Mouse (Mus musculus) kidney, postnatal 4 days (tissue): ENCODE data around the gene Pnma1.

ENCODE experiments used
- DNase-seq, 2 experiments: peaks; one replicate each; pipeline ENCODE4 v3.0.0; 2021; ENCODE audit warnings: mixed read lengths in 2 of 2

The Pnma1 gene

GRCm38 (mm10) chr12:84178052-84178451 is 29.8 kb upstream of the Pnma1 start:
- no peak for DNase-seq

GRCm38 (mm10) chr12:84176886-84177765 is 28.8 kb upstream of the Pnma1 start:
- DNase-seq, result peak in 1 of 2 experiments; percentile 47

- DNase-seq, result peak; percentile 57 to 63
Observed at GRCm38 (mm10) chr12:84176126-84176769, 28.0 kb upstream of the Pnma1 start.

GRCm38 (mm10) chr12:84175659-84176061 is 27.4 kb upstream of the Pnma1 start:
- DNase-seq, result peak; percentile 88 to 92

GRCm38 (mm10) chr12:84174871-84175270 is 26.6 kb upstream of the Pnma1 start:
- DNase-seq, result peak; percentile 73 to 78

GRCm38 (mm10) chr12:84174190-84174811 is 26.0 kb upstream of the Pnma1 start:
- DNase-seq, result peak in 1 of 2 experiments; percentile 67

GRCm38 (mm10) chr12:84173309-84173915 is 25.1 kb upstream of the Pnma1 start:
- DNase-seq, result no peak

GRCm38 (mm10) chr12:84172862-84173261 is 24.6 kb upstream of the Pnma1 start:
- DNase-seq, result no peak

GRCm38 (mm10) chr12:84172216-84172615 is 23.9 kb upstream of the Pnma1 start:
- DNase-seq, result no peak

GRCm38 (mm10) chr12:84170610-84171009 is 22.3 kb upstream of the Pnma1 start:
- DNase-seq, result no peak

- no peak for DNase-seq
Observed at GRCm38 (mm10) chr12:84165631-84166373, 17.5 kb upstream of the Pnma1 start.

- no peak for DNase-seq
Observed at GRCm38 (mm10) chr12:84163586-84164110, 15.4 kb upstream of the Pnma1 start.

- DNase-seq, result peak; percentile 58 to 65
Observed at GRCm38 (mm10) chr12:84163133-84163532, 14.8 kb upstream of the Pnma1 start.

GRCm38 (mm10) chr12:84161616-84162433 is 13.5 kb upstream of the Pnma1 start:
- peak in 1 of 2 experiments; percentile 57 for DNase-seq

GRCm38 (mm10) chr12:84161116-84161515 is 12.8 kb upstream of the Pnma1 start:
- DNase-seq, result no peak

GRCm38 (mm10) chr12:84160491-84160890 is 12.2 kb upstream of the Pnma1 start:
- no peak for DNase-seq

GRCm38 (mm10) chr12:84158156-84158555 is 9.9 kb upstream of the Pnma1 start:
- DNase-seq, result no peak

GRCm38 (mm10) chr12:84156210-84156609 is 7.9 kb upstream of the Pnma1 start:
- no peak for DNase-seq

- no peak for DNase-seq
Observed at GRCm38 (mm10) chr12:84155523-84155871, 7.2 kb upstream of the Pnma1 start.

- DNase-seq, result no peak
Observed at GRCm38 (mm10) chr12:84154786-84155522, 6.7 kb upstream of the Pnma1 start.

- no peak for DNase-seq
Observed at GRCm38 (mm10) chr12:84153414-84153813, 5.1 kb upstream of the Pnma1 start.
